In the genomic region with DNA sequence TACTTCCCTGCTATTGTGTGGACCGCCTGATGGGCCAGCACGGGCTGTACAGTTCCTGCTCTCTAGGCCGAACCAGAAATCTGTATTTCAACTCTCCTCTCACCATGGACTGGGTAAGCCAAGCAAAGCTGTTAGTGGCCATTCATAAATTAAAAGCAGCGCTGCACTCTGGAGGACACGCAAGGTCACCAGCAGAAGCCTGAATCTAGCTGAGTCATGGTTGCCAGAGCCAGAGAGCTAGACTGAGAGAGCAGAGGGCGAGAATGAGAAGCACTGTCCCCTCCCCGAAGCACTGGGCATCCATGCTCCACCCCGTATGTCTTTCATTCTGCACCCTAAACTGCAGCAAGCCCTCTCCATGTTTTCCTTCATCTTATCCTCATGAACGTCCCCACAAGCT, we compare ENCODE assay signal across 17 mouse cellular contexts. TPM values are rescaled to one million over a fixed set of nuclear protein-coding genes. Genes with fewer than 3 reads are reported as not detected.
DNase-seq lines count a peak whose midpoint lies in the region; ATAC-seq and TF ChIP-seq lines count a peak whose summit lies in the region.
"Had no signal": no experiment of that assay in that cellular context is flagged by ENCODE, and none has a peak within 500 bp of the region (broad histone marks: within the 10 kb centered on the region; RNA-seq: fewer than 3 reads in every experiment).

No protein-coding gene starts in this region.

- H3K27me3 ChIP-seq in kidney, adult 2 months (replicated peaks; ENCODE audit: control insufficient read depth, insufficient read depth, low read length), result no peaks in the 10 kb centered on the region
- H3K27me3 ChIP-seq in kidney, embryonic 14.5 days (ENCODE audit: control insufficient read depth, insufficient read depth, low read length), result no peaks in the 10 kb centered on the region
- H3K27me3 ChIP-seq: embryonic facial prominence, embryonic 15.5 days; forebrain, embryonic 13.5 days; megakaryocyte, embryonic 14.5 days had no signal

- no peak overlapping the region for H3K27ac ChIP-seq in kidney, adult 2 months (ENCODE audit: insufficient read depth, low read depth, low read length)
- no peak overlapping the region for H3K27ac ChIP-seq in kidney, embryonic 14.5 days (ENCODE audit: low read depth, low read length)
- H3K27ac ChIP-seq: embryonic facial prominence, embryonic 15.5 days; forebrain, embryonic 13.5 days; limb, embryonic 12.5 days had no signal

- WGBS in kidney, adult 2 months, result 41% methylated on average over 9 of the region's 9 CpGs
- 41% methylated on average over 9 of the region's 9 CpGs for WGBS in kidney, embryonic 14.5 days

- H3K9ac ChIP-seq in kidney, embryonic 14.5 days (ENCODE audit: low read depth, low read length), result no peak overlapping the region
- H3K9ac ChIP-seq: embryonic facial prominence, embryonic 15.5 days; forebrain, embryonic 13.5 days; limb, embryonic 12.5 days; lung, embryonic 14.5 days had no signal

- H3K4me3 ChIP-seq in kidney, adult 2 months (ENCODE audit: insufficient read depth, low read depth, low read length), result no peak overlapping the region
- H3K4me3 ChIP-seq in kidney, embryonic 14.5 days (ENCODE audit: low read length), result no peak overlapping the region
- H3K4me3 ChIP-seq: embryonic facial prominence, embryonic 15.5 days; forebrain, embryonic 13.5 days; limb, embryonic 12.5 days; megakaryocyte, embryonic 14.5 days had no signal

- H3K4me2 ChIP-seq in kidney, embryonic 14.5 days (replicated peaks; ENCODE audit: low read depth, low read length), result no peak overlapping the region
- H3K4me2 ChIP-seq: embryonic facial prominence, embryonic 15.5 days; forebrain, embryonic 13.5 days; limb, embryonic 12.5 days; lung, embryonic 14.5 days had no signal

- DNase-seq in kidney, adult 2 months, result peak; percentile 40
- peak; percentile 39 for DNase-seq in R1 (ENCODE audit: low read depth, low spot score)
- peak; percentile 56 for DNase-seq in embryo, embryonic 10.5 days (ENCODE audit: low spot score)
- DNase-seq in kidney, postnatal 25 days, result peak; percentile 33 to 57
- no peak for DNase-seq in cerebellum, adult 9-11 months
- no peak for DNase-seq in urinary bladder, postnatal 4 days (ENCODE audit: low spot score in 2 of 2)
- DNase-seq: cerebellum, postnatal 25 days; gastrocnemius, postnatal 14 days; lung, embryonic 14.5 days; spleen, adult 18-20 months had no signal

- TF ChIP-seq CTCF in kidney, adult 2 months (conservative IDR thresholded peaks at IDR 0.05; ENCODE audit: insufficient read depth, insufficient read length, low read depth, low read length), result no peak

- H3K36me3 ChIP-seq in kidney, adult 2 months (ENCODE audit: control insufficient read depth, insufficient read depth, low read length), result no peaks in the 10 kb centered on the region
- no peaks in the 10 kb centered on the region for H3K36me3 ChIP-seq in kidney, embryonic 14.5 days (ENCODE audit: control insufficient read depth, insufficient read depth, low read length)
- H3K36me3 ChIP-seq: embryonic facial prominence, embryonic 15.5 days; limb, embryonic 12.5 days had no signal

- no peak; the same call in 1 of the 2 replicates for ATAC-seq in kidney, embryonic 14.5 days (ENCODE audit: low FRiP score, low TSS enrichment)
- no peak for ATAC-seq in megakaryocyte, adult 5-6 weeks (ENCODE audit: poor library complexity, severe bottlenecking)
- ATAC-seq: forebrain, embryonic 13.5 days; inflammation-experienced regulatory T-cells, adult 6 months had no signal

- no peaks in the 10 kb centered on the region for H3K9me3 ChIP-seq in kidney, embryonic 14.5 days (ENCODE audit: control insufficient read depth, low read length)
- H3K9me3 ChIP-seq: embryonic facial prominence, embryonic 15.5 days; forebrain, embryonic 13.5 days; limb, embryonic 12.5 days had no signal

- no peaks in the 10 kb centered on the region for H3K4me1 ChIP-seq in kidney, adult 2 months (ENCODE audit: control insufficient read depth, insufficient read depth, low read length)
- H3K4me1 ChIP-seq in kidney, embryonic 14.5 days (ENCODE audit: control insufficient read depth, insufficient read depth, low read length), result no peaks in the 10 kb centered on the region
- H3K4me1 ChIP-seq: embryonic facial prominence, embryonic 15.5 days; forebrain, embryonic 13.5 days; megakaryocyte, embryonic 14.5 days had no signal

- TF ChIP-seq POLR2A in kidney, adult 2 months (IDR thresholded peaks at IDR 0.05; ENCODE audit: low read depth, low read length), result no peak

RNA-seq across cellular contexts. Expression of a gene that starts 16.3 kb away (rescaled TPM):
- 2.0 and 2.4 TPM in 2 replicates for polyA plus RNA-seq in kidney, adult 2 months (2012; rRNA removed)
- 19.9 and 34.4 TPM in 2 replicates for polyA plus RNA-seq in kidney, embryonic 14.5 days (2014; fragmentation: Nextera tagmentation; extraction: Ambion mirVana)
- total RNA-seq in megakaryocyte, adult 5-6 weeks (2015), result not detected in 2 replicates
- not detected in 2 replicates for total RNA-seq in megakaryocyte, adult 5-6 weeks (2017)
- polyA plus RNA-seq: inflammation-experienced regulatory T-cells, adult 6 months had no signal

Comparison
In these comparisons a context has a peak if more than half of its experiments do, and no peak if none do; other contexts are left out.
1. DNase-seq: peak in kidney, adult 2 months (single experiment), R1 (single experiment), embryo, embryonic 10.5 days (single experiment) and kidney, postnatal 25 days (2 of 2); none in cerebellum, adult 9-11 months (single experiment) and urinary bladder, postnatal 4 days (0 of 2).